Mouse (Mus musculus) liver, postnatal 0 days (tissue): ENCODE results near the gene Hist1h2bh. TPM values are rescaled to one million over a fixed set of nuclear protein-coding genes. Genes with fewer than 3 reads are reported as not detected.
"Not testable (repeated sequence)": the region's sequence is repeated elsewhere in the genome, so short reads cannot be mapped to it uniquely, and the experiment has no call there.

Experiments
- ATAC-seq: fragments of 200-750 bp; cut with Nextera tagmentation; 2 replicates; pipeline ENCODE4 v1.8.0; 2017; ENCODE audit warnings: mild to moderate bottlenecking, moderate library complexity
- DNase-seq: peaks from one replicate; pipeline ENCODE4 v3.0.0-alpha.2; 2016
- H3K27ac ChIP-seq: fragments of 300-500 bp; sonication (generic); 2 replicates; pipeline ENCODE4 v1.5.1; 2014; ENCODE audit warnings: antibody characterized with exemption, moderate library complexity, mild to moderate bottlenecking, low read depth
- H3K27me3 ChIP-seq: fragments of 300-500 bp; sonication (generic); 2 replicates; pipeline ENCODE4 v1.6.1; 2014; ENCODE audit warnings: low read length, control low read depth, mixed read lengths; ENCODE audit not compliant: insufficient read depth
- H3K36me3 ChIP-seq: fragments of 300-500 bp; sonication (generic); replicated peaks from 2 replicates; pipeline ENCODE4 v1.6.1; 2014; ENCODE audit warnings: mild to moderate bottlenecking, control low read depth, low read length, moderate library complexity, mixed read lengths; ENCODE audit not compliant: insufficient read depth
- H3K4me1 ChIP-seq: fragments of 300-500 bp; sonication (generic); 2 replicates; pipeline ENCODE4 v1.6.1; 2014; ENCODE audit warnings: antibody characterized with exemption, mild to moderate bottlenecking, control low read depth; ENCODE audit not compliant: insufficient read depth
- H3K4me2 ChIP-seq: fragments of 300-500 bp; sonication (generic); 2 replicates; pipeline ENCODE4 v1.6.1; 2014; ENCODE audit warnings: low read depth, mild to moderate bottlenecking, low read length, moderate library complexity, mixed read lengths
- H3K4me3 ChIP-seq: fragments of 300-500 bp; sonication (generic); 2 replicates; pipeline ENCODE4 v1.5.1; 2014; ENCODE audit warnings: low read depth, low read length
- H3K9ac ChIP-seq: fragments of 300-500 bp; sonication (generic); replicated peaks from 2 replicates; pipeline ENCODE4 v1.6.1; 2014; ENCODE audit warnings: mild to moderate bottlenecking, moderate library complexity
- H3K9me3 ChIP-seq: fragments of 300-500 bp; sonication (generic); 2 replicates; pipeline ENCODE4 v1.6.1; 2016; ENCODE audit warnings: mild to moderate bottlenecking, control low read depth, low read length, mixed read lengths
- CTCF ChIP-seq: sonication (generic); IDR thresholded peaks from 2 replicates; pipeline ENCODE4 v1.5.1; 2016; ENCODE audit warnings: antibody characterized with exemption, low read depth
- EP300 ChIP-seq: IDR thresholded peaks from 2 replicates; pipeline ENCODE4 v1.6.1; 2016; ENCODE audit warnings: antibody characterized with exemption, low read depth, mild to moderate bottlenecking
- WGBS: fragments of 180-500 bp; shearing (Covaris S2); extraction: QIAGEN DNeasy Blood & Tissue Kit; methylation state at CpG from one replicate; pipeline ENCODE4 v1.1.7; 2014; ENCODE audit not compliant: insufficient replicate concordance; 5-methylcytosine and 5-hydroxymethylcytosine counted together
- polyA plus RNA-seq: library from polyadenylated mRNA; unstranded; fragments of >200 nt; fragmentation: Nextera tagmentation; extraction: Ambion mirVana; gene quantifications from 2 replicates; pipeline ENCODE4 v1.2.1, GENCODE M21; 2015

Hist1h2bh gene
- polyA plus RNA-seq, 1 experiment from 2014 or later: 0.58 TPM

- not testable (repeated sequence) for H3K36me3 ChIP-seq, H3K9me3 ChIP-seq, H3K27me3 ChIP-seq
- peak; percentile 71 for TF ChIP-seq EP300
- Histone ChIP-seq H3K4me1 (peaks cover 29% of the 10 kb centered on the region), H3K27ac (peak overlapping the region; percentile 99), H3K9ac (peak overlapping the region; percentile 65), H3K4me3 (peak overlapping the region; percentile 59), H3K4me2 (peak overlapping the region; percentile 86)
- 0% methylated on average over 19 of the region's 36 CpGs for WGBS
- DNase-seq: peak; percentile 75
- peak; percentile 79 for ATAC-seq
These were observed 42.4 kb upstream of the Hist1h2bh start for GRCm38 (mm10) chr13:23585442-23586098.

GRCm38 (mm10) chr13:23585029-23585441 is 41.8 kb upstream of the Hist1h2bh start:
- whole genome bisulfite sequencing: under 1% methylated on average over 21 of the region's 21 CpGs
- peak overlapping the region; percentile 86 for H3K4me2 ChIP-seq
- ATAC-seq: peak; percentile 24
- no peaks in the 10 kb centered on the region for H3K36me3 ChIP-seq
- H3K27ac ChIP-seq: peak overlapping the region; percentile 99
- H3K9me3 ChIP-seq: no peaks in the 10 kb centered on the region
- no peaks in the 10 kb centered on the region for H3K27me3 ChIP-seq
- peak overlapping the region; percentile 65 for H3K9ac ChIP-seq
- peaks cover 29% of the 10 kb centered on the region for H3K4me1 ChIP-seq
- peak overlapping the region; percentile 59 for H3K4me3 ChIP-seq
- peak; percentile 85 for DNase-seq
- TF ChIP-seq CTCF: no peak
- TF ChIP-seq EP300: 0 out of 2 replicates have a peak, but pooled peaks have one; percentile 42

GRCm38 (mm10) chr13:23584331-23584730 is 41.1 kb upstream of the Hist1h2bh start:
- Histone ChIP-seq H3K27ac (peak overlapping the region; percentile 99), H3K4me2 (peak overlapping the region; percentile 86), H3K9me3 (no peaks in the 10 kb centered on the region), H3K4me1 (peaks cover 29% of the 10 kb centered on the region), H3K9ac (peak overlapping the region; percentile 65), H3K27me3 (no peaks in the 10 kb centered on the region), H3K4me3 (peak overlapping the region; percentile 59), H3K36me3 (no peaks in the 10 kb centered on the region)
- no peak for DNase-seq
- no peak for TF ChIP-seq EP300
- TF ChIP-seq CTCF: no peak
- ATAC-seq: no peak

GRCm38 (mm10) chr13:23583387-23584068 is 40.3 kb upstream of the Hist1h2bh start:
- peaks cover 24% of the 10 kb centered on the region for H3K4me1 ChIP-seq
- no peaks in the 10 kb centered on the region for H3K27me3 ChIP-seq
- ATAC-seq (no peak), DNase-seq (no peak)
- peak overlapping the region; percentile 86 for H3K4me2 ChIP-seq
- no peak for TF ChIP-seq EP300
- no peak for TF ChIP-seq CTCF
- no peaks in the 10 kb centered on the region for H3K36me3 ChIP-seq
- peak overlapping the region; percentile 99 for H3K27ac ChIP-seq
- peak overlapping the region; percentile 59 for H3K4me3 ChIP-seq
- peak overlapping the region; percentile 83 for H3K9ac ChIP-seq
- H3K9me3 ChIP-seq: no peaks in the 10 kb centered on the region

- Histone ChIP-seq H3K9me3 (no peaks in the 10 kb centered on the region), H3K4me2 (peak overlapping the region; percentile 86), H3K4me1 (peaks cover 24% of the 10 kb centered on the region), H3K27me3 (no peaks in the 10 kb centered on the region), H3K36me3 (no peaks in the 10 kb centered on the region), H3K4me3 (peak overlapping the region; percentile 59), H3K27ac (peak overlapping the region; percentile 99), H3K9ac (peak overlapping the region; percentile 83)
- peak; percentile 35 for DNase-seq
- TF ChIP-seq EP300: no peak
- no peak for TF ChIP-seq CTCF
- no peak for ATAC-seq
- 11% methylated on average over 6 of the region's 6 CpGs for WGBS
These were observed 39.2 kb upstream of the Hist1h2bh start for GRCm38 (mm10) chr13:23582219-23583056.
